Mouse (Mus musculus): ENCODE measurements around the gene Aqp2.

The Aqp2 gene

GRCm38 (mm10) chr15:99590429-99591084 lies 11.7 kb downstream of the Aqp2 start, which contains the start of gene Aqp5:
Gene Aqp5 (plus strand): TSS chr15:99590782.
- DNase-seq (ENCODE audit: low spot score), result no peak

DNA sequence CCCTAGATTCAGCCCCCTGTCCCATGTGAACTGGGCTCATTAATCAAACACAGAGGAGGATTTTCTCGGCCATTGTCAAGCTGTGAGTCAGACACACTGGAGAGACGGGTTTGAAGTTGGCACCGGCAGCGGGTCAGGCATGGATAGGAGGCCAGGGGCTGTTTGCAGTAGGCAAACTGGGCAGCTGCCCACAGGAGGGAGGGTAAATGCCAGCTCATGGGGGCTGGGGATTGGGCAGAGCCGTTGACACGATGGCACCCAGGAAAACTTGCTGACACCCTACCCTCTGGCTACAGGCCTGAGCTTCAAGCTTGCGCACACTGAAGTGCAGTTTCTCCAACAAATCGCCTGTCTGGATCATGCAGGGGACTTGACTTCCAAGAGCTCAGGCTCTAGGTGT lies 13.3 kb downstream of the Aqp2 start:
- DNase-seq (ENCODE audit: low spot score), result no peak

DNA sequence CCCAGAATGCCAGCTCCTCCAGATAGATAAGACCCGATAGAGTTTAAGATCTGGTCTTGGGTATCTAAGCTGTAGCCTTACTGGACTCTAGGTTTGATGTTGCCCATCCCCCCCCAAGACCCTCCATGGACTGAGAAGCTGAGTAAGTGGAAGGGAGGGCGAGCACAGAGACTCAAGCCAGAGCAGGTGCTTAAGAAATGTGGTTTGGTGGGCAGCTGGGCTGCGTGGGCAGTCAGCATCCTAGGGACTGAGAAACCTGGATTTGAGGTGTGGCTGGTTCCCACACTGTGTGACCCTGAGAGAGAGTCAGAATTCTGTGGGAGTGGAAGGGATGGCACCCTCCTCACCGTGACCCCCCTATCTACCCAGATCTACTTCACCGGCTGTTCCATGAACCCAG lies 14.0 kb downstream of the Aqp2 start:
- DNase-seq (ENCODE audit: low spot score), result no peak

GRCm38 (mm10) chr15:99594951-99595350 lies 16.1 kb downstream of the Aqp2 start:
- DNase-seq (ENCODE audit: low spot score), result no peak

- DNase-seq (ENCODE audit: low spot score), result peak; percentile 96
Measured at GRCm38 (mm10) chr15:99596056-99596687, 17.3 kb downstream of the Aqp2 start.

DNA sequence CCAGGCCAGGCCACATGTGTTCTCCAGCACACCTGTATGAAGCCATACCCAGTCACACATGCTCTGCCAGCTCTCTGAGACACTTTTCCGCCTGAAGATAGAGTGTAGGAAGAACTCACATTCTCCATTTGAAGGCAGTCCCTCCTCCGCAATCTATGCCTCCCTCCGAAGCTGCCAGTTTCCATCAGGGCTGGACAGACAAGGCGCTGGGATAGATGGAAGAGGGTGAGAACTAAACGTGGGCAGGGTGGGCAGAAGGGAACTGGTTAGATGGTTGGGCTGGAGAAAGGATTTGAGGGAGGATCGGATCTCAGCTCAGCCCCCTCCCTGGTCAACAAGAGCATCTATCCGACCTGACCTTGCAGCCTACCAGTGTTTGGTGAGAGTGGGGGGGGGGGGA lies 18.0 kb downstream of the Aqp2 start:
- DNase-seq (ENCODE audit: low spot score), result no peak

GRCm38 (mm10) chr15:99597596-99597995 lies 18.7 kb downstream of the Aqp2 start:
- DNase-seq (ENCODE audit: low spot score), result no peak

DNA sequence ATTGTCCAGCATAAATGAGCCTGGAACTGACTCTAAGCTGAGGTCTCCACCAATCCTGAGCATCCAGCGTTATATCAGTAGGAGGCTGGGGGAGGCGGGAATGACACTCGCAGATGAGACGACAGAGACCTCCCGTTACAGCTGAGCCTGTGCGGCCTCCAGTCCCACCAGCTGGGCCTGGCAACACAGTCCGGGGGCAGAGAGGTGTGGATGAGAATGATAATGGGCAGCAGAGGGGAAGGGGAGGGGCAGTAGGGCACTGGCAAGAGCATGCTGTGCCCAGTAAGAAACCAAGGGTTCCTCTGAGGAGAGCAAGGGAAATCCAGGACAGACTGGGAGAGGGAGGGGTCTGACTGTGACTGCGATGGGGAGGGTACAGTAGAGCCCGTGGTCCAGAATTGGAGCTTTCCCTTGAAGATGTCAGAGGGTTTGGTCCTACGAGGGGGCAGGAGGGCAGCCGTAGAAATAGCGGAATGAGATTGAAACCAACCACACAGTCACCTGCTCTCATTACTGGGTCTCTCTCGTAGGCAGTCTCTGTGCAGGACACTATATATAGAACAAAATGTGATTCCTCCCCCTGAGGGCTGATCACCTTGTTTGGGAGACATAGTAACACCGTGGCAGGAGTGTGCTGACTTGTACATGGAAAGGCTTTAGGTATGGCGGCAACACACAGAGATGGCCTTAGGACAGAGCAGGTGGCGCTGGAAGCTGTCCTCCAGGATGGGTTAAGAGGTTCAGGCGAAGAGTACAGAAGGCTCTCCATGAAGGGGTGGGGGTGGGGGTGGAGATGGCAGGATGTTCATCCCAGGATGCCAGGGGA lies 20.6 kb downstream of the Aqp2 start:
- DNase-seq (ENCODE audit: low spot score), result peak; percentile 49

GRCm38 (mm10) chr15:99600986-99601822 lies 22.3 kb downstream of the Aqp2 start, which contains the start of gene Aqp6:
Gene Aqp6 (plus strand): TSS chr15:99601400.
- DNase-seq (ENCODE audit: low spot score), result no peak

GRCm38 (mm10) chr15:99601823-99602120 lies 22.9 kb downstream of the Aqp2 start:
- DNase-seq (ENCODE audit: low spot score), result no peak

DNA sequence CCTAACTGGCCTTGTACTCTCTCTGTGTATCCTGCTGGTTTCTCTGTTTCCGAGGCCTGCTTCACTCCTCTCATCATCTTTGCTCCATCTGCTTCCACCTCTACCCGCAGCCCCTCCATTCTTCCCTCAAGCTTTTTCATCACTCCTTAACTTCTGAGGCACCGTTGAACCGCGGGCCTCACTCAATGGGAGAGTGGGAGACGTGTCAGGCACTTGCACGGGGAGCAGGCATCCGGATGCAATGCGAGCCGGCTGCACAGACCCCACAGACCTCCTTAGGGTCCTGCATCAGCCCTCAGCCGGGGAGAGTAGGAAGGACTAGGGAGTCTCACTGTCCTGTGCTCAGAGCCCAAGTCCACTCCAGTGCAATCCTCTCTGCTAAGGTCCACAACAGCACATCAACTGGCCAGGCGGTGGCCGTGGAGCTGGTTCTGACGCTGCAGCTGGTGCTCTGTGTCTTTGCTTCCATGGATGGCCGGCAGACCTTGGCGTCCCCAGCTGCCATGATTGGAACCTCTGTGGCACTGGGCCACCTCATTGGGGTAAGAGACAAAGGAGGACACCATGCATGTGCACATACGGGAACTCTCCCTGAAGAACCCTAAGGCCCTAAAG lies 23.5 kb downstream of the Aqp2 start:
- no peak for DNase-seq (ENCODE audit: low spot score)

GRCm38 (mm10) chr15:99603216-99603615 lies 24.4 kb downstream of the Aqp2 start:
- DNase-seq (ENCODE audit: low spot score), result no peak

DNA sequence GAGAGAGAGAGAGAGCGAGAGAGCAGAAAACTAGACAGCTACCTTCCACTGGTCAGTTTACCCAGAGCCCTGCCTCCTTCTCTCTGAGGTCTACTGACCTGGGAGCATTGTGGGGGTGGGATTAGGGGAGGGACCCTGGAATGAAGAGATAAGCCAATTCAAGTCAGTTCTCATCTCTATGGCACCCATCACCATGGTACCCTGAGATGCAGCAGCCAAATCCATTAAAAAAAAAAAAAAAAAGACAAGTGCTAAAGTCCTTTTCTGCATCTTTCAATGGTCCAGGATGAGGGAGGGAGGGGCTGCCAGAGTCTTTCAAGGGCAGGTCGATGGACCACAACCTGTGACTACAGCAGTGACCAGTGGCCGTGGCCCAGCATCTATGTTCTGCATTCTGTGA lies 26.7 kb downstream of the Aqp2 start:
- DNase-seq (ENCODE audit: low spot score), result no peak

- peak; percentile 71 for DNase-seq (ENCODE audit: low spot score)
Measured at GRCm38 (mm10) chr15:99606515-99606914, 27.7 kb downstream of the Aqp2 start.

DNA sequence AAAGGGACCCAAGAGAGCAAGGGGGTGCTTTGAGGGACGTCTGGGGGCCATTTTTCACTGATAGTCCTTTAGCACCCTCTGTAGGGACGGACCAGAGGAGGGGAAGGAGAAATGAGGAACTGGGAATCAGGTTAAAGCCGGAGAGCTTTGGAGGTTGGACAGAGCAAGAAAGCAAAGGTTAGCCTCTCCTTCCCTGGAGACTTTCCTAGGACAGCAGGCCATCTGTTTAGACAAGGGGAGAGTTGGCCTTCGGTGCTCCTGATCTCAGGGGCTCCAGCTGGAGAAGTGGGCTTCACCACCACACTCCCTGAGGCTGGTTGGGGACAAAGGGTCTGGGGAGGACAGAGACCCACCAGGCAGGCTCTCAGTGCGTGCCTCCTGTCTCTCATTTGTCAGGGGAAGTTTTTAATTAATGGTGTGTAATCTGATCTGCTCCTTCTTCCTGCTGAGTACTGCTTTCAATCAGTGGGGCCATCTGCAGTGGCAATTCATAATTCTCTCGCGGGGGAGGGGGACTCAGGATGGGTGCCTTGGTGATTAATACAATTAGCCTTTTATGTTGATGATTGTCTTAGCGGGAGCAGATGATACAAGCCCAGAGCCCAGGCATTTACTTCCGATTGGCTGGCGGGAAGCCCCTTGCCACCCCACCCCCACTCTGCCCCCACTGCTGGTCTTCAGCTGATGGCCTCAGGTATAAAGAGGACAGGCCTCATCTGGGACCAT lies 28.7 kb downstream of the Aqp2 start:
- peak; percentile 96 for DNase-seq (ENCODE audit: low spot score)

- peak; percentile 56 for DNase-seq (ENCODE audit: low spot score)
Measured at GRCm38 (mm10) chr15:99608382-99609125, 29.7 kb downstream of the Aqp2 start.

DNA sequence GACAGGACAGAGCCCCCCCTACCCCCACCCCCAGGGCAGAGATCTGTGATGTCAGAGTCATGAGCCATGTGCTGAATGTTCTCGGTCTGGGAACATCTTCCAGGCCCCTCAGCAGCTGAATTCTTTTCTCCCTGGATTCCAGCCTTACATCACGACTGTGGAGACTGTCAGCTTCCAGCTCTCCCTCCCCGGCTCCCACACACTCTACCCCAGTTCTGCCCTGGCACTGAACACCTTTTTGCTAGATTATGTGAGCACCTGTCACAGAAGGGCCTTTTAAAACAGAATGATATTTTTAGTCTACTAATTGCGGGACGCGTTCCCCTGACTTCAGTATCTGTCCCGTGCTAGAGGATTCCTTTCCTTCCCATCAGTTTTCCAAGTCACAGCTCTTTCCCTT lies 32.7 kb downstream of the Aqp2 start:
- DNase-seq (ENCODE audit: low spot score), result no peak

GRCm38 (mm10) chr15:99614273-99614672 lies 35.4 kb downstream of the Aqp2 start:
- peak; percentile 59 for DNase-seq (ENCODE audit: low spot score)

- peak; percentile 90 for DNase-seq (ENCODE audit: low spot score)
Measured at GRCm38 (mm10) chr15:99614753-99615152, 35.9 kb downstream of the Aqp2 start.

GRCm38 (mm10) chr15:99615246-99615645 lies 36.4 kb downstream of the Aqp2 start:
- peak; percentile 73 for DNase-seq (ENCODE audit: low spot score)

Measured in MN1 (cell line).